Mouse (Mus musculus): ENCODE data around the gene Apex1.
"Not testable (repeated sequence)": the region's sequence is repeated elsewhere in the genome, so short reads cannot be mapped to it uniquely, and the experiment has no call there.

Gene Apex1

DNA sequence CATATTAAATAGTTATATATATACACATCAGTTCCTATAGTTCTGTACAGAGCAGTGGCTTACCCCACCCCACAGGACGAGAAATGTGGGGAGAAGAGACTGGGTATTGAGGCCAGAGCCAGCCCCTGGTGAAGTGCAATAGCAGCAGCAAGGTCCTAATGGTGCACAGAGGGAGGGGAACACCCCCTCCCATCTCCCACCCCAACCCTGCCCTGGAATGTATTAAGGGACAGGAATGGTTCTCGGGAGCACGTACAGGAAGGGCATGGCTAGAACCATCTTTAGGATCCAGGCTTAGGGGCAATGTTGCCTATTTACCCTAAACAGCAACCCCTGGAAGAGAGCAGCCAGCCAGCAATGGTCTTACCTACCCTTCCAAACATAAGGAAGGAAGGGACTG is 2.6 kb downstream of the Apex1 start:
- DNase-seq, result no peak

DNA sequence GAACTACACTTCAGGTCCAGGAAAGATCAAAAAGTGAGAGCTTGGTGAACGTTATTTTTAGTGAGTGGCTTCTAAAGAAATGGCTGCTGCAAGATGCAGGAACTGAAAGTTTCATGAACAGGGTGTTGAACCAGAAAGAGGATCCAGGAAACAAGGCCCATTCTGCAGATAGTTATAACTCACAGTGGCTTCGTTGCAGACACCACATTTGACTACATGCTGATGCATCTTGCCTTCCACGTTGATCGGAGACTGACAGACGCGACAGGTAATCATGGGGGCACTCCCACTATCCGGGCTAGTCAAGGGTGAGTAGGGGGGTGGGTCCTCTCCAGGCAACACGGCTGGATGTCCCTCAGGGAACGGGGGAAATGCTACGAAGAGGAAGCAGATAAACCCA is 5.2 kb downstream of the Apex1 start:
- no peak for DNase-seq

DNA sequence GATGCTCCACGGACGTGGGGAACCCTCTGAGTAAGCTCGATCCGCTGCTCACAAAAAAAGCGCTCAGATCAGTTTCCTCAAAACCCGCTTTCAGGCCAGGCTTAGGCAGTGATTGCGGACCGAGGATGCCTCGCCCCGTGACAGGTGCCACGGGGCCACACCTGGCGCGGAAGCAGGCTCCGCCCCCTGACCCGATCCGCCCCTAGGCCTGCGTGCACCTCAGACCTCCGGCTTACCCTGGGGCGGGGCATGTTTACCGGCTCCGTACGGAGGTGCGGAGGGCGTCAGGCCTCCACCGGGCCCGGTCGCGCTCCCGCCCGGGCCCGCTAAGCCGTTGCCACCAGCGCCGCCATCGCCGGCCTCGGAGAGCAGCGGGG is 5.6 kb downstream of the Apex1 start:
- no peak for DNase-seq

DNA sequence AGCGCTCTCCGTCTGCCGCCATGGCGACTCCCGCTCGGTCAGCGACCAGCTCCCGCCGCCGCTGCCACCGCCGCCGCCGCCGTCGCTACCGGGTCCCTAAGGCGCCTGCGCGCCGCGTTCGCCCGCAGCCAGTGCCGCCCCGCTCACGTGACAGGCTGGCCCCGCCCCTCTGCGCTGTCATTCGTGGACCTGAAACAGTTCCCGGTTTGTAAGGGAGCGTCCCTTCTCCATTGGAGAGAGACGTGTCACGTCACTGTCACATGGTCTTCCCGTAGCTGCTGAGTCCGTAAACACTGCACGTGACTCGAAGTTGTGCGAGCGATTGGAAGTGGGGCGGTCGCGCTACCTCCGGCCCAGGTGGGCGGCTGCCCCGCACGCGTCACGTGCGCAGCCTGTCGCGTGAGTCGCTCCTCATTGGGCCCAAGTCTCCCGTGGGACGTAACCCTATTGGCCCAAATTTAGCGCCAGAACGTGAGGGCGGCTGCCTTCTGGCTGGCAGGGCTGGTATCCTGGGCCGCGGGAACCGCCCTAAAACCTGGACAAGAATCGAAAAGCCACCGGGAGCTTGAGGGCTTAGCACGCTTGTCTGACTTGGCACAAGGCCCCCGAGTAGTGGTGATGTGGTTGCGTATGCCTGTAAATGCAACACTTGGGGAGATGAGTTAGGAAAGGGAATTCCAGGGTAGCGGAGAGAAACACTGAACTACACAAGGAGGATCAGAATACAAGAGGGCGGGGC is 6.2 kb downstream of the Apex1 start, which contains the start of the genes Pip4p1 and Pnp:
Gene Pip4p1 (minus strand): TSS at position 103 of the 739 bp plus-strand sequence.
Gene Pnp (plus strand): TSS at position 329 of the 739 bp plus-strand sequence.
- peak; percentile 99 for DNase-seq

DNA sequence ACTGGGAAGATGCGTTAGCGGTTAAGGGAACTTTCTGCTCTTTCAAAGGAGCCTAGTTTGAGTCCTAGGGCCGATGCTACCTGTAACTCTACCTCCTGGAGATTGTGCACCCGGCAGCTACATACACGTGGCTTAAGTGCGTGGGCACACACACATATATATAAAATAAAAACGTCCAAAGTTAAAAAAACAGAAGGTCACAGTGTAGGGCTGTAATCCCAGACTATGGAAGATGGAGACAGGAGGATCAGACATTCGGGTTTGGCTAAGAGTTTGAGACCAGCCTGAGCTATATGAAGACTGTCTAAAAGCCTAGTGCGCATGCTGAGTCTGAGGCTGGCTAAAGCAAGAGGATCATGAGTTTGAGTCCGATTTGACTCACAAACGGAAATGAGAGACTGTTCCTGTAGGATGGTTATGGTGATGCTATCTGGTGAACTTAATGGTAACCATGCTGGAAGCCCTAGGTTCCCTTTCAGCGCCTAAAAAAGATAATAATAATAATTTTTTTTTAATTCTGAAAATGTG is 6.8 kb downstream of the Apex1 start:
- DNase-seq, result no peak

DNA sequence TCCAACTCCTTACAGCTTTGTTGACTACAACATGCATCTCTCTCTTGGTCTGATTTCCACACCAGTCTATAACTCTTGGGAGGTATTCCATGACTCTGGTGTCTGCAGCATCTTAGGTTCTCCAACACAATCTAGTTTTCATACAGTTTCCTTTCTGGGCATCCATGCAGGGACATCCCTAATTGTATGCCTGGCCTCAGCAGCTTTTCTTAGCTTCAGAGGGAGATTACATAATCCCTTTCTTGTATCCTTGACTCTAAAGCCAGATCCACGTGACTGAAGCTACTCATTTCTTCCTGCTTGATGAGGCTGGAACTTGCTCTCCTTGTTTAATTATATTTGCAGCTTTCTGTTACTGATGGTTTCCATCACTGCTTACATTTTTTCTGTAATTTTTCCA is 11.9 kb downstream of the Apex1 start:
- no peak for DNase-seq

DNA sequence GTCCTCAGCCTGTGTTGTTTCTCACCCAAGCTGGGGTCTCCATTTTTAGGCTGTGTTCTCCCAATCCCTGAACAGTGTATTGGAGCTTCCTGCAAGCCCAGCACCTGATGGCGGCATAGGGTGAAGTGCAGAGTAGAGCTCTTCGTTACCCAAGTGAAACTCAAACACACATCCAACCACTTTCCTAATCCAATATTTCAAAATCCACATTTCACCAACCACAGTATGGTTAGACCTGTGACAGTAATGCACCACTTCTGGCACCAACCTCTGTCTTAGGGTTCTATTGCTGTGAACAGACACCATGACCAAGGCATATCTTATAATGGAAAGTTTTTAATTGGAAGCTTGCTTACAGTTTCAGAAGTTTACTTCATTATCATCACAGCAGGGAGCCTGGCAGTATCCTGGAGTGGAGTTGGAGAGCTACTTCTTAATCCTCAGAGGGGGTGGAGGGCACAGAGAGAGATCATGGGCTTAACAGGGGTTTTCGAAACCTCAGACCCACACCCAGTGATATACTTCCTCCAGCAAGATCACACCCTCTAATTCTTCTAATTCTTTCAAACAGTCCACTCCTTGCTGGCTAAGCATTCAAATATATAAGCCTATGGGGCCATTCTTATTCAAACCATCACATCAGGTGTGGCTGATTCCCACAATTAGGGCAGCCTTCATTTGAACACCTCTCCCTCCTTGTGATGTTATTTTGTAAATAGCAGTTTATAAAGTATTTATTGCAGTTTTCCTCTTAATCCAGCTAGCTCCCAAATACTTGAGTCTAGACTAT is 13.5 kb downstream of the Apex1 start:
- no peak for DNase-seq

DNA sequence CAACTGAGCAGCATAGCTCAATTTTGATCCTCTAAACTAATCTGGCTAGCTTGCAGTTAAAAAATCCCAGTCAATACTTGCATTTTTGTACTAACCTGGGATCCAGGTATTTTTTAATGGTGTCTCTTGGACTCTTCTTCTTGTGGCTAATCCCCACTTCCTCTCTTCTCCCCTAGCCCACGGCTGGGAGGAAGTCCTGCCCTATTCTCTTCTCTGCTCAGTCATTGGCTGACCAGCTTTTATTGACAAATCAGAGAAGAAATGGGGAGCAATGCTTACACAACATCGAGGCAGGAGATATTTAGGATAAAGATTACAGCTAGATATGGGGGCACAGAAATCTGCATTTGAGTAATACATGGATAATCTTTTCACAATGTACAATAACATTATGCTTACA is 14.2 kb downstream of the Apex1 start:
- DNase-seq, result no peak

DNA sequence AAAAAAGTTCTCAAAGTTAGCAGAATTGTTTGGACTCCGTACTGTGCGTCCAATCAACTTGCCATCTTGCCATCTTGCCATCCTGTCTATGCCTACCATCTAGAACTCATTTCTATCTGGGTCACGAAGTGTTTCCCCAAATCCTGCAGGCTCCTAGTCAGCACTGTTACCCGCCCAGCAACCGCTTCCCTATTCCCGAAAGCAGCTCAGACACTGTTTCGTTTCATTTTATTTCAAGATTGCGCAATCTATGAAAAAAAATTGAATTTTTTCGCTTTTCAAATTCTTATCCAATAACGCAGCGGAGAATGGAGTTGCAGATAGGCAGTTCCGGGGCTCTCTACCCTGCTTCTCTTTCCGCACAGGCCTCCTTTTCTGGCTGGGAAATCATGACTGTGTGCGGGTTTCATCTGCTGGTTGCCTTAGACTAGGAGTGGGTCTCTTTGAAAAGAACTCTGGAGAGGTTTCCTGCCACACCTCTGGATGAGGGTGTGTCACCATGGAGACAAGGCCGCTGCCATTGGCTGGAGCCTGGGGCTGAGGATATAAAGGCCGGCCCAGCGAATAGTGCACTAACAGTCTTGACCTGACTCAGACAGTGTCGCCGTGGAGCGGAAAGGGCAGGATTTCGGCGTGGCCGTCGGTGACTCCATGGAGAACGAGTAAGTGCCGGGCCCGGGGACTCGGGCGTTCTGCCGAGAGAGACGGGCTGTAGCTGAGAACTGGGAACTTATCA is 19.3 kb downstream of the Apex1 start, which contains the start of gene Gm49342:
Gene Gm49342 (plus strand): TSS at position 586 of the 736 bp plus-strand sequence.
- DNase-seq, result peak; percentile 93

DNA sequence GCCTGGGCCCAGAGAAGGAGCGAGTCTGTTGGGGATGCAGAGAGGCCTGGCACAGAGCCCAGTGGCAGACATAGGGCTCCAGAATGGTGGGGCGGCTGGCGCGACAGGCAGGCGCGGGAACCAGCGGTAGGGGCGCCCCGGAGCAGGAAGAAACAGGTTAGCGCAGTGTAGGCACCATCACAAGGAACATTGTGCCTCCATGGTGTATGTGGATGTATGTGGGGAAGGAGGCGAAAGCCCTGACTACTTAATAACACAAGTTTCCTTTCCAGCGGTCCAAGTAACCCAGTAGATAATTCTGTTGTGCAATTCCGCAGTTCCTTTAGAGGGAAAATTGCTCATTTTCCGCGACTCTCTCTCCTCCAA is 19.9 kb downstream of the Apex1 start:
- DNase-seq, result not testable (repeated sequence)

DNA sequence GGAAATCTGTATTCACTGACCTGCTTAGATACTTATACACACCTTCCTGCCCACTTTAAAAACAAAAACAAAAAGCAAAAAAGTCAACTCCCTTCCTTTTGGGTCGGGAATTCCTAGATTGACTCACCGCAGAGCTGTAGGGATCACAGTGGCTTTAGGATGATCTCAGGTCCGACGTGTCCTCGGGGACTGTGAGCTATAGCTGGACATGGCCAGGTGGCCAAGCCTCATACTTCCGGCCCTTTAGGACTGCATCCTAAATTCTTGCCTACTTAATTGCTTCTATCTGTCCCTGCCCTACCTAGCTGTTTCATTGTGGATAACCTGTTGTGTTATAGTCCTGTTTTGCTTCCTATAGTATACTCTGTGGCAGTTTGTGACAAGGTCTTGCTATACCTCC is 20.3 kb downstream of the Apex1 start:
- DNase-seq, result not testable (repeated sequence)

DNA sequence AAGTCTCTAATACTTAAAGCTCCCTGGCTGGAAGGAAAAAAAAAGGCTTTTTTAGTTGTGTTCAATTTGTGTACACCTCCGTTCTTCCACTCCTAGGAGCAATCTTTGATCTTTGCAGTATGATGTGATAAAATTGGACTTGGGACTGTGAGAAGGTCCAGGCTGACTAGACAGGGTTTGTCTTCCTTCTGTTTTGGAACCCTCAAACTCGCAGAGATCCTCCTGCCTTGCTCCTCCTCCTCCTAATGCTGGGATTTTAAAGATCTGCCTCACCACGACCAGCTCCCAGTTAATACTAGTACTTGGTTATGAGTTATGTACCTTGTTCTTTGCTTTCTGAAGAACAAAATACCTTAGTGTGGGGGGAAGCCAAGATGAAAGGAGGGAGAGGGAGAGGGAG is 20.8 kb downstream of the Apex1 start:
- DNase-seq, result not testable (repeated sequence)

DNA sequence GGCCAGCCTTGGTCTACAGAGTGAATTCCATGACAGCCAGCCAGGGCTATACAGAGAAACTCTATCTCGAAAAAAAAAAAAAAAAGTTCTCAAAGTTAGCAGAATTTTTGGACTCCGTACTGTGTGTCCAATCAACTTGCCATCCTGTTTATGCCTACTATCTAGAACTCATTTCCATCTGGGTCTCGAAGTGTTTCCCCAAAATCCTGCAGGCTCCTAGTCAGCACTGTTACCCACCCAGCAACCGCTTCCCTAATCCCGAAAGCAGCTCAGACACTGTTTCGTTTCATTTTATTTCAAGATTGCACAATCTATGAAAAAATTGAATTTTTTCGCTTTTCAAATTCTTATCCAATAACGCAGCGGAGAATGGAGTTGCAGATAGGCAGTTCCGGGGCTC is 30.7 kb downstream of the Apex1 start:
- DNase-seq, result no peak

DNA sequence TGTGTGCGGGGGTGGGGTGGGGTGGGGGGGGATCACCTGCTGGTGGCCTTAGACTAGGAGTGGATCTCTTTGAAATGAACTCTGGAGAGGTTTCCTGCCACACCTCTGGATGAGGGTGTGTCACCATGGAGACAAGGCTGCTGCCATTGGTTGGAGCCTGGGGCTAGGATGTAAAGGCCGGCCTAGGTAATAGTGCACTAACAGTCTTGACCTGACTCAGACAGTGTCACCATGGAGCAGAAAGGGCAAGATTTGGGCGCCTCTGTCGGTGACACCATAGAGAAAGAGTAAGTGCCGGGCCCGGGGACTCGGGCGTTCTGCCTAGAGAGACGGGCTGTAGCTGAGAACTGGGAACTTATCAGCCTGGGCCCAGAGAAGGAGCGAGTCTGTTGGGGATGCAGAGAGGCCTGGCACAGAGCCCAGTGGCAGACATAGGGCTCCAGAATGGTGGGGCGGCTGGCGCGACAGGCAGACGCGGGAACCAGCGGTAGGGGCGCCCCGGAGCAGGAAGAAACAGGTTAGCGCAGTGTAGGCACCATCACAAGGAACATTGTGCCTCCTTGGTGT is 31.3 kb downstream of the Apex1 start, which contains the start of gene Pnp2:
Gene Pnp2 (plus strand): TSS at position 51 of the 567 bp plus-strand sequence.
- peak; percentile 51 for DNase-seq

DNA sequence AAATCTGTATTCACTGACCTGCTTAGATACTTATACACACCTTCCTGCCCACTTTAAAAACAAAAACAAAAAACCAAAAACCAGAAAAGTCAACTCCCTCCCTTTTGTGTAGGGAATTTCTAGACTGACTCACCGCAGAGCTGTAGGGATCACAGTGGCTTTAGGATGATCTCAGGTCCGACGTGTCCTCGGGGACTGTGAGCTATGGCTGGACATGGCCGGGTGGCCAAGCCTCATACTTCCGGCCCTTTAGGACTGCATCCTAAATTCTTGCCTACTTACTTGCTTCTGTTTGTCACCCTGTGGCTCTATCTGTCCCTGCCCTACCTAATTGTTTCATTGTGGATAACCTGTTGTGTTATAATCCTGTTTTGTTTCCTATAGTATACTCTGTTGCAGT is 32.0 kb downstream of the Apex1 start:
- DNase-seq, result not testable (repeated sequence)

DNA sequence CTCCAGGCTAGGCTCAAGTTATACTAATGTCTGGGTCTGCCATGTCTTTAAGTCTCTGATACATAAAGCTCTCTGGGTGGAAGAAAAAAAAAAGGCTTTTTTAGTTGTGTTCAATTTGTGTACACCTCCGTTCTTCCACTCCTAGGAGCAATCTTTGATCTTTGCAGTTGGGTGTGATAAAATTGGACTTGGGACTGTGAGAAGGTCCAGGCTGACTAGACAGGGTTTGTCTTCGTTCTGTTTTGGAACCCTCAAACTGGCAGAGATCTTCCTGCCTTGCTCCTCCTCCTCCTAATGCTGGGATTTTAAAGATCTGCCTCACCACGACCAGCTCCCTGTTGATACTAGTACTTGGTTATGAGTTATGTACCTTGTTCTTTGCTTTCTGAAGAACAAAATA is 32.4 kb downstream of the Apex1 start:
- not testable (repeated sequence) for DNase-seq

DNA sequence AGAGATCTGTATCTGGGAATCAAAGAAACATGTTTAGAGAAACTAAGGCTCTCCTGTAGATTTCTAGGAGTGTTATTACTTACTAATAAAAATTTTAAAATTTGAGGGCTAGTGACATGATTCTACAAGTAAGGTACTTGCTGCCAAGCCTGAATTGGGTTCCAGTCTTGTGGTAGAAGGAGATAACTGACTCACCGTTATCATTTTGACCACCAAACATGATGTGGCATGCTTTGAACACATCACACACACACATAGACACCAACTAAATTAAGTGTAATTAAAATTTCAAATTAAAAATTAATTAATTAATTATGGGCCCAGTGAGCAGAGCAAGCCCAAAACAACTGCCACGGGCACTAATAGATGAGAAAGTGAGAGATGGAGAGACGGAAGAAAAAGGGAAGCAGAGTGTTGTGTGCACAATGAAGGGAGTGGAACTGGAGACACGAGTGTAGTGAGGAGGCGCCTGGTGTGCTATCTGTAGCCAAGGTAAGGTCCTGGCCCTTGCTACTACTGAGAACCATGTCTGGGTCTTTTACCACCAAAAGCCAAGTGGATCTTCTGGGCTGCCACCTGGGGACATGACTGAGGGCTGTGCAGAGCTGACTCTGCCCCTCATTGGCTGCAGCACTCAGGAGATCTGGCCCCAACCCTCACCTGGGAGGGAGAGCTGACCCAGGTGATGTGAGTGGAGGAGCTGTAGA is 33.7 kb downstream of the Apex1 start:
- DNase-seq, result not testable (repeated sequence)

DNA sequence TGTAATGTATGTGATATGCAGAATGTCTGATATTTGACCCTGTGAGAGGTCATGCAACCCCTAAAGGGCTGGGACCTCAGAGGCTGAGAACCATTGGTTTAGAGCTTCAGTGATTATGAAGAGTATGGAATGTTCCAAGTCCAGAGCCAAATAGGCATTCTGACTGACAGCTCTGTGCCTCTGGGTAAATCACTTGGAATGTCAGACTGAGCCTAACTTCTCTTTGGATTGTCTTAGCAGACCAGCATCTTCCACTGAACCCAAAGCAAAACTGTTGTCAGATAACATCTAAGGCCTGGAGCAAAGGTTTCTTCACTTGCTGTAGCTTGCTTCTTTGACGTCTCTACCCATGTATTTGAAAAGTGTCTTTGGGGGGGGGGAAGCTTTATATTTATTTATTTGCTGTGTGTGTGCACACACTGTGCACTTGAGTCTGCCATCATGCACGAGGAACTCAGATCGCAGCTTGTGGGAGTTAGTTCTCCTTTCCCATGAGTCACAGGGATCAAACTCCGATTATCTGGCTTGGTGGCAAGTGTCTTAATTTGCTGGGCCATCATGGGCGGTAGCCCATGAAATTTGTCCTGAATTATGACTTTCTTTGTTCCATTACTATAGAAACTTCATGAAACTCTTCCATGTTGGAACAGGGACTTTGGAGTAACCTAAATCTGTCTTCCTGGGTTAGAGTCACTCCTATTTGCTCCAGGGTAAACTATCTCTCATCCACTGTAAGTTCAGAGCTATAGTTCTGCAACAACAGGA is 43.6 kb downstream of the Apex1 start:
- no peak for DNase-seq

DNA sequence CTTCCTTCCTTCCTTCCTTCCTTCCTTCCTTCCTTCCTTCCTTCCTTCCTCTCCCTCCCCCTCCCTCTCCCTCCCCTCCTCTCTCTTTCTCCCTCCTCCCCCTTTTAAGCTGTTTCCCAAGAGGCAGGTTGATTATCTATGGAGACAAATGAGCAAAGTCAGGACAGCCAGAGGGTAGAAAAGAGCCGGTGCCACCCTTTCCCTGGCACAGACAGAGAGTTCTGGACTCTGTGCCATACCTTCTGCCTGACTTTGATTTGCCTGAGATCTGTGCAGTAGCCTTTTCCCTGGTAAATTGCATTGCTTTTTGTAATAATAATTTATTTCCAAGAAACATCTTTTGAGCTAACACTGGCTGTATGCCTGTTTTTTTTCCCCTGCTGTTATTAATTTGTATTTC is 44.3 kb downstream of the Apex1 start:
- no peak for DNase-seq

DNA sequence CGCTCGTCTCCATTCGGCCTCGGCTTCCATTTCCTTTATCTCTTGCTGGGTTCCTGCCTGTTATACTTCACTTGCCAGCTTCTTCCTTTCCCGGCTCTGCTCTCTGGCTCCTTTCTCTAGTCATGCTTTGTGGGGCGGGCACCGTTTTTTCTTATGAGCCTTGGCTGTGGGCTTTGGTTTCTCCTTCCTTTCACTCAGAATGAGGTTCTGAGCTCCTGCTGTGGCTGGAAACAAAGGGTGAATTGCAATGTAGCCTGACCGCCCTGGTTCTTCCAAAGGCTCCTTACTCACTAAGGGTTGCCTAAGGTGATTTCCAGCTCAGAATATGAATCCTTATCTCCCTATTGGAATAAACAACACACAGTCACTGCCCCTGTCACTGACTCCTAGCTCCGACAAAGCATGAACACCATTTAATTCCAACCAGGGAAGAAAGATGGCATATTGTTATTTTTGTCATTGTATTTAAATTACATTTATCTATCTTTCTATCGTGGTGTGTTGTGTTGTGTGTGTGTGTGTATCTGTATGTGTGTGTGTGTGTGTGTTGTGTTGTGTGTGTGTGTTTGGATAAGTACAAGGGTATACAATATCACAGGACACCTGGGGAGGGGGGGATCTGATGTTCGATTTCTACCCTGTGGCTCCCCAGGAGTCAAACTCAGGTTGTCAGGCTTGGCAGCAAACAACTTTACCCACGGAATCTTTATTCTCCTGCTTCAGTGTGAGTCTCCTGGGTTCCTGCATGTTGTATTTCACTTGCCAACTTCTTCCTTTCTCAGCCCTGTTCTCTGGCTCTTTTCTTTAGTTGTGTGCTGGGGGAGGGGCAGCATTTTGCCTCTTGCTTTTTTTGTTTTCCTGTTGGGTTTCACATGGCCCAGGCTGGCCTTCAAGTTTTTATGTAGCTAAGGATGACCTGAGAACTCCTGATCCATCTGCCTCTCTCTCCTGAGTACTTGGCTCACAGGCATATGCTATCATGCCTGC is 45.1 kb downstream of the Apex1 start:
- peak; percentile 22 for DNase-seq
